Mouse (Mus musculus) spleen, postnatal 0 days (tissue): ENCODE measurements around the gene Smad1. TPM values are rescaled to one million over a fixed set of nuclear protein-coding genes. Genes with fewer than 3 reads are reported as not detected.

ENCODE experiments used
- polyA plus RNA-seq: library from polyadenylated mRNA; unstranded; fragments of >200 nt; fragmentation: Nextera tagmentation; extraction: Ambion mirVana; gene quantifications from 2 replicates; pipeline ENCODE4 v1.2.1, GENCODE M21; 2015

The Smad1 gene
- polyA plus RNA-seq, result 8.7 and 11.3 TPM in 2 replicates

GRCm38 (mm10) chr8:79398994-79399650, at the start of gene Smad1:
Smad1 (minus strand) TSS chr8:79399518.

GRCm38 (mm10) chr8:79294610-79295275, 104.6 kb downstream of the Smad1 start, which contains the start of gene Mmaa:
Mmaa (minus strand) TSS chr8:79294937.

Other genes starting within 250 kb of the Smad1 start
- not detected in 2 replicates for gene 1700011L22Rik, start 150.9 kb downstream of the Smad1 start, polyA plus RNA-seq
- gene Mmaa, start 104.6 kb downstream of the Smad1 start, polyA plus RNA-seq, result 3.9 and 4.0 TPM in 2 replicates
- gene Otud4, start 240.1 kb upstream of the Smad1 start, polyA plus RNA-seq, result 8.6 and 8.8 TPM in 2 replicates